Mouse (Mus musculus) megakaryocyte, embryonic 14.5 days (primary cell): ENCODE results near the gene A230050P20Rik.

Experiments
- FLI1 ChIP-seq: IDR thresholded peaks from 2 replicates; pipeline ENCODE4 v1.6.1; 2012; ENCODE audit warnings: low read length, inconsistent platforms, mixed read lengths
- GATA1 ChIP-seq: IDR thresholded peaks from 3 replicates; pipeline ENCODE4 v1.6.1; 2012; ENCODE audit warnings: mixed read lengths, low read length, inconsistent platforms, borderline replicate concordance

- TF ChIP-seq GATA1 (no peak), FLI1 (no peak)
These were observed 45.6 kb upstream of the A230050P20Rik start for GRCm38 (mm10) chr9:20822821-20823220.
